Mouse (Mus musculus): Measurements from ENCODE around the gene Acvr1. TPM values are rescaled to one million over a fixed set of nuclear protein-coding genes. Genes with fewer than 3 reads are reported as not detected.

The Acvr1 gene
- polyA plus RNA-seq, 1 experiment from 2014 or later, result 2.9 TPM

DNA sequence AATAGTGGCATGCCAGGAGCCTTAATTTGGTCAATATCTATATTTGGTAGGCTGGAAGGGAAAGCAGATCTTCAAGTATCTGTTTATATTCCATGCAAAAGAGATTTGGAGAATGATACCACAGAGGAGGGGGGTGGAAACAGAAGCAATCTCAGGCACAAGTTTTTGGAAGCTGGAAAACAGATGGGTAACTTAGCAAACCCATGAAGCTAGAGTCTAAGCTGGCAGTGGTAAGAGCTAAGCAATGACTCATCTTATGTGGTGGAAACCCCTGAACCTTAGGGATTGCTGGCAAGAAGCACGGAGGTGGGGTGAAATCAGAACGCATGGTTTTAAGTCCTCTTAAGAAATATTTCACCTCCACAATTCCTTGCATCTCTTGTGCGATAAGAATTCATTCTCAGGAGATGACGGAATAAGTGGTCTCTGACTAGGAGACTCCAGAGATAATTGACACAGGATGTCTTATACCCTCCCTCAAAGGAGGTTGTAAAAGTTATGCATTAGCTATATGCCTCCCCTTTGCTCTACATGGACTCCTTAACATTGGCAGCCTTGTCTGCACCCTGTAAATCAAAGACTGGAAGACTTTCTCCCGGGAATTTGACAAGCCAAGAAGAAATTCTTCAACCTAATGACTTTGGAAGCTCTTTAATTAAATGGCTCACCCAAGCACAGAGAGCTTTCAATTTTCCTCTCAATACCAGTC, 157.9 kb downstream of the Acvr1 start:
- 93% methylated on average over 5 of the region's 5 CpGs for WGBS
- Histone ChIP-seq H3K4me3 (no peak overlapping the region), H3K36me3 (no peaks in the 10 kb centered on the region), H3K9me3 (replicated peaks) (no peaks in the 10 kb centered on the region), H3K27ac (replicated peaks) (no peak overlapping the region), H3K4me1 (no peaks in the 10 kb centered on the region), H3K27me3 (ENCODE audit: low read depth, poor library complexity, severe bottlenecking) (no peaks in the 10 kb centered on the region)
- no peak for DNase-seq (ENCODE audit: low spot score)

- H3K27me3 ChIP-seq (ENCODE audit: low read depth, poor library complexity, severe bottlenecking), result no peaks in the 10 kb centered on the region
- H3K4me1 ChIP-seq, result no peaks in the 10 kb centered on the region
- H3K27ac ChIP-seq (replicated peaks), result no peak overlapping the region
- H3K9me3 ChIP-seq (replicated peaks), result no peaks in the 10 kb centered on the region
- DNase-seq (ENCODE audit: low spot score), result no peak
- WGBS, result 93% methylated on average over 2 of the region's 2 CpGs
- no peak overlapping the region for H3K4me3 ChIP-seq
- no peaks in the 10 kb centered on the region for H3K36me3 ChIP-seq
Measured at GRCm38 (mm10) chr2:58403481-58403880, 163.5 kb downstream of the Acvr1 start.

DNA sequence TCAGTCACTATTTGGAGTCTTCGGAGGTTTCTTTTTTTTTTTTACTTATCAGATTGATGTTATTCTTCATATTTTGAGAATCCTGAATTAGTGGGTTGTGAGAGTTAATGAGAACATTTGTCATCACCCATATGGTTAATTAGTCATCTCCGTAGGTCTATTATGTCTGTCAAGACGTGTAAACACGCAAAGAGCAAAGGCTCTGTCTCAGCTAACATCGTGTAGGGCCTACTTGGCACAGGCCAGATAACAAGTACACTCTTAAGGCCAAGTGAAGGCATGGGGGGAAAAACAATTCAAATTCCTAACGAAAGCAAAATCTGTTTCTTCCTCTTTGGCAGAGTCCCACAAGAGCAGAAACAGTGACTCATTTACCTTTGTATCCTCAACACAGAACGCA, 178.4 kb downstream of the Acvr1 start:
- Histone ChIP-seq H3K9me3 (replicated peaks) (no peaks in the 10 kb centered on the region), H3K4me3 (no peak overlapping the region), H3K36me3 (no peaks in the 10 kb centered on the region), H3K27me3 (ENCODE audit: low read depth, poor library complexity, severe bottlenecking) (no peaks in the 10 kb centered on the region), H3K27ac (replicated peaks) (no peak overlapping the region), H3K4me1 (no peaks in the 10 kb centered on the region)
- WGBS, result 88% methylated on average over 7 of the region's 7 CpGs
- no peak for DNase-seq (ENCODE audit: low spot score)

- Histone ChIP-seq H3K9me3 (replicated peaks) (no peaks in the 10 kb centered on the region), H3K4me3 (no peak overlapping the region), H3K27ac (replicated peaks) (no peak overlapping the region), H3K27me3 (ENCODE audit: low read depth, poor library complexity, severe bottlenecking) (no peaks in the 10 kb centered on the region), H3K4me1 (no peaks in the 10 kb centered on the region), H3K36me3 (no peaks in the 10 kb centered on the region)
- no peak for DNase-seq (ENCODE audit: low spot score)
- 92% methylated on average over 5 of the region's 5 CpGs for WGBS
Measured at GRCm38 (mm10) chr2:58380020-58380419, 186.9 kb downstream of the Acvr1 start.

- no peaks in the 10 kb centered on the region for H3K9me3 ChIP-seq (replicated peaks)
- DNase-seq (ENCODE audit: low spot score), result no peak
- WGBS, result 89% methylated on average over 1 of the region's 1 CpGs
Measured at GRCm38 (mm10) chr2:58379475-58379874, 187.5 kb downstream of the Acvr1 start.

GRCm38 (mm10) chr2:58377417-58378130, 189.4 kb downstream of the Acvr1 start:
- WGBS, result 86% methylated on average over 9 of the region's 9 CpGs
- Histone ChIP-seq H3K27ac (replicated peaks) (no peak overlapping the region), H3K27me3 (ENCODE audit: low read depth, poor library complexity, severe bottlenecking) (no peaks in the 10 kb centered on the region), H3K4me1 (no peaks in the 10 kb centered on the region), H3K9me3 (replicated peaks) (no peaks in the 10 kb centered on the region), H3K36me3 (no peaks in the 10 kb centered on the region), H3K4me3 (no peak overlapping the region)
- DNase-seq (ENCODE audit: low spot score), result no peak

More at GRCm38 (mm10) chr2:58379475-58379874, 187.5 kb downstream of the Acvr1 start:
- H3K27me3 ChIP-seq (ENCODE audit: low read depth, poor library complexity, severe bottlenecking), result no peaks in the 10 kb centered on the region
- H3K4me3 ChIP-seq, result no peak overlapping the region
- H3K4me1 ChIP-seq, result no peaks in the 10 kb centered on the region
- no peaks in the 10 kb centered on the region for H3K36me3 ChIP-seq
- no peak overlapping the region for H3K27ac ChIP-seq (replicated peaks)

DNA sequence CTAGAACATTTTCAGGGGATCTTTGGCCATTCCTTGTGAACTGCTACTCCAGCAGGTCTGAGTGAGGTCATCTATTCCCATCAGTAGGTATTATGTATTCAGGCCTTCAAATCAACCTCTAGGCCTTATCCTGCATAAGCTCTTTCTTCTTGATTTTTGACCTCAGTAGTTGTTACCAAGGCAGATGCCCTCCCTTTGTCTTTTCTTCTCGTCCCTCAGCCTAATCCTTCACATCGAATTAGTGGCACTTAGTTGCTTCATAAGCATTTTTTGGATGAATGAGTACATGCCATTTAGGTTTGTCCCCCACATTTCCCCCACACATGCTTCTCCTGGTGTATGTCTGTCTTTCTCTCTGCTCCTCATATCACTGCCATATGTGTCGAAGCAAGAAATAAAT, 200.8 kb downstream of the Acvr1 start:
- Histone ChIP-seq H3K36me3 (no peaks in the 10 kb centered on the region), H3K4me1 (no peaks in the 10 kb centered on the region), H3K9me3 (replicated peaks) (no peaks in the 10 kb centered on the region), H3K27ac (replicated peaks) (no peak overlapping the region), H3K27me3 (ENCODE audit: low read depth, poor library complexity, severe bottlenecking) (no peaks in the 10 kb centered on the region), H3K4me3 (no peak overlapping the region)
- no peak for DNase-seq (ENCODE audit: low spot score)
- WGBS, result 64% methylated on average over 3 of the region's 3 CpGs

DNA sequence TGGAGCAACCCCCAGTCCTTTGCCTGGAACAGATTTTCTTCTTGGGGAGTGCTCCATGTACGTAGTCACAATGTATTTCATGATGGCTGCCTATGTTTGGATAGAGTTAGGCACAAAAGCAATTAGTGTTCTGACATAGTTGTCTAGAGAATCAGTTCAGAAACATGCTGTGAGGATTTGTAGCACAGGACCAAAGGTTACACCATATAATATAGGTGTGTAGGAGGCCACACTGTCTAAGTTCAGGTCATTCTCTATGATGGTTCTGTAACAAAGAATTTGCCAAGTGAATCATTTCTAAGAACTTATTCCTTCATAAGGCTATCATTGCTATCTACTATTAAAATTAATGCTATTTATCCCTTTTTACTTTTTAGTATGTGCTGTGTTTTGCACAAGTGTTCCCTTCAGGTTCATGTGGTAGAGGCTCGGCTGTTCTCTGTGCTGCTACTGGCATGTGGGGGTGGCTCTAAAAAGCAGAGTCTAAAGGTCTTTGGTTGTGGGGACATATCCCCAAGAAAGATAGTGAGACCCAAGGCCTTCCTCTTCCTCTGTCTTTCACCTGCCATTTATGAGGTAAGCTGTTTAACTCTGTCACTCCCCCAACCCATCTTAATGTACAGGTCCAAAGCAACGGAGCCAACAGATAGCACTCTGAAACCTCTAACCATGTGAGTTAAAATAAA, 205.5 kb downstream of the Acvr1 start:
- WGBS, result 93% methylated on average over 3 of the region's 3 CpGs
- H3K9me3 ChIP-seq (replicated peaks), result no peaks in the 10 kb centered on the region
- peaks cover 15% of the 10 kb centered on the region for H3K4me1 ChIP-seq
- H3K36me3 ChIP-seq, result no peaks in the 10 kb centered on the region
- no peak overlapping the region for H3K27ac ChIP-seq (replicated peaks)
- H3K4me3 ChIP-seq, result no peak overlapping the region
- no peak for DNase-seq (ENCODE audit: low spot score)
- peaks cover 29% of the 10 kb centered on the region for H3K27me3 ChIP-seq (ENCODE audit: low read depth, poor library complexity, severe bottlenecking)

GRCm38 (mm10) chr2:58358132-58358460, 208.9 kb downstream of the Acvr1 start:
- no peak overlapping the region for H3K27ac ChIP-seq (replicated peaks)
- DNase-seq (ENCODE audit: low spot score), result no peak
- H3K4me3 ChIP-seq, result peak overlapping the region; percentile 74
- peaks cover 15% of the 10 kb centered on the region for H3K4me1 ChIP-seq
- H3K27me3 ChIP-seq (ENCODE audit: low read depth, poor library complexity, severe bottlenecking), result peaks cover 53% of the 10 kb centered on the region
- no peaks in the 10 kb centered on the region for H3K36me3 ChIP-seq
- H3K9me3 ChIP-seq (replicated peaks), result no peaks in the 10 kb centered on the region
- WGBS, result 11% methylated on average over 3 of the region's 3 CpGs

DNA sequence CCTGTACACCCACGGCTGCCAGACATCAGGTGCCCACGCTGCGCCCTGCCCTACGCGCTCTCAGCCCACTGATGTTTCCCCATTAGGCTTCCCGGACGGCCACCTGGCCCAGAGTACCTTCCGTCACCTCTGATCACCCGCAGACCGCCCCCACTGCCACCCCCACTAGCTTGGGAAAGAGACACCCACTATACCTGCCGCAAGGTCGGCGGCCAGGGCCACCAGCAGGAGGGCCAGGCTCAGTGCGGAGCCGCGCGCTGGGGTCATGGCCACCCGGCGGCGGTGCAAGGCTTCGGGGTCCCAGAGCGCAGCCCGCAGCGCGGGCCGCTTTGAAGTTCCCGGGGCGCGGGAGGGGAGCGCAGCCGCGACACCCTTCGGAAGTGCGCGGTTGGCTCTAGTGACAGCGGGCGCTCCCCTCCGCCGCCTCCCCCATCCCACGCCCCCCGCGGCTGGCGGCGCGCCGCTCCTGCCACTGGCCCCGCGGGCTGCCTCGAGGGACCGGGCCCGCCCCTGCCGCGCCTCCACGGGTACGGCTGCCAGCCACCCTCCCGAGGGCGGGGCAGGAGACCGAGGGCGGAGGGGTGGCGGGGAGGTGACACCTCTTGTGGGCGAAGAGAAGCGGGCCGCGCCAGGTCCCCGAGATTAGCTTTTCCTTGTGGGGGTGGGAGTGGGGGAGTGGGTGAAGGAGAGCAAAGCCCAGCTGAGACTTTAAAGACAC, 209.4 kb downstream of the Acvr1 start, which contains the start of gene Acvr1c:
Acvr1c (minus strand) TSS at position 482 of the 718 bp plus-strand sequence.
- peak; percentile 43 for DNase-seq (ENCODE audit: low spot score)
- Histone ChIP-seq H3K27ac (replicated peaks) (peak within 1 kb of the TSS; percentile 49; the same call in 1 of the 2 replicates), H3K9me3 (replicated peaks) (no peaks in the 10 kb centered on the region), H3K27me3 (ENCODE audit: low read depth, poor library complexity, severe bottlenecking) (peaks cover 53% of the 10 kb centered on the region), H3K4me3 (peak within 1 kb of the TSS; percentile 74), H3K4me1 (peaks cover 15% of the 10 kb centered on the region), H3K36me3 (no peaks in the 10 kb centered on the region)
- WGBS, result under 1% methylated on average over 65 of the region's 65 CpGs

GRCm38 (mm10) chr2:58357068-58357413, 209.9 kb downstream of the Acvr1 start:
- H3K4me3 ChIP-seq, result peak overlapping the region; percentile 74
- H3K4me1 ChIP-seq, result peaks cover 15% of the 10 kb centered on the region
- peak; percentile 24 for DNase-seq (ENCODE audit: low spot score)
- no peak overlapping the region; the same call in 1 of the 2 replicates for H3K27ac ChIP-seq (replicated peaks)
- under 1% methylated on average over 7 of the region's 7 CpGs for WGBS
- no peaks in the 10 kb centered on the region for H3K36me3 ChIP-seq
- peaks cover 53% of the 10 kb centered on the region for H3K27me3 ChIP-seq (ENCODE audit: low read depth, poor library complexity, severe bottlenecking)
- no peaks in the 10 kb centered on the region for H3K9me3 ChIP-seq (replicated peaks)

DNA sequence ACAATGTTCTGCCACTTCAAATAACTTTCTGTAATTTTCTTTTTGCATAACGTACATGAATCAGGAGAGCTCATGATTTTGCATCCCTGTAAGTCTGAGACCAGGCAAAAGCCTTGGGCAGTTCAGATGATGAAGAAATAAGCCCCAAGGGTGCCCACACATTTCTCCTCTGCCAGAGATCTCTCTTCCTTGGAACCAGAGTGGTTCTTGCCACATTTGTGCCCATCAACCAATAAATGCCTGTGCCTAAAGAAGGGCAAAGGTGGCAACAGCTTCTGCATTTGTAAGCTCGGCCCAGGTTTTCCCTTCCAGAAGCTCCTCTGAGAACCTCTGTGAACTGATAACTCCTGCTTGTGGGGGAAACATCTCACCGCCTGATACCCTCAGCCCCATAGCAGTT, 212.6 kb downstream of the Acvr1 start:
- H3K27ac ChIP-seq (replicated peaks), result no peak overlapping the region
- H3K4me1 ChIP-seq, result peaks cover 15% of the 10 kb centered on the region
- H3K4me3 ChIP-seq, result no peak overlapping the region
- no peaks in the 10 kb centered on the region for H3K36me3 ChIP-seq
- DNase-seq (ENCODE audit: low spot score), result no peak
- H3K27me3 ChIP-seq (ENCODE audit: low read depth, poor library complexity, severe bottlenecking), result peaks cover 53% of the 10 kb centered on the region
- 83% methylated on average over 3 of the region's 3 CpGs for WGBS
- no peaks in the 10 kb centered on the region for H3K9me3 ChIP-seq (replicated peaks)
